Mouse (Mus musculus) midbrain, embryonic 15.5 days (tissue): ENCODE results near the gene Mthfd2. TPM values are rescaled to one million over a fixed set of nuclear protein-coding genes. Genes with fewer than 3 reads are reported as not detected.
"Not testable (repeated sequence)": the region's sequence is repeated elsewhere in the genome, so short reads cannot be mapped to it uniquely, and the experiment has no call there.

Experiments
- ATAC-seq: fragments of 200-750 bp; cut with Nextera tagmentation; replicated peaks from 2 replicates; pipeline ENCODE4 v1.8.0; 2017; ENCODE audit warnings: moderate TSS enrichment
- H3K27ac ChIP-seq: fragments of 300-500 bp; sonication (generic); 2 replicates; pipeline ENCODE4 v1.5.1; 2015; ENCODE audit warnings: mild to moderate bottlenecking, inconsistent platforms
- H3K27me3 ChIP-seq: fragments of 300-500 bp; sonication (generic); replicated peaks from 2 replicates; pipeline ENCODE4 v1.6.1; 2015; ENCODE audit warnings: inconsistent platforms
- H3K36me3 ChIP-seq: fragments of 300-500 bp; sonication (generic); replicated peaks from 2 replicates; pipeline ENCODE4 v1.6.1; 2015; ENCODE audit warnings: inconsistent platforms
- H3K4me1 ChIP-seq: fragments of 300-500 bp; sonication (generic); 2 replicates; pipeline ENCODE4 v1.6.1; 2015; ENCODE audit warnings: inconsistent platforms
- H3K4me2 ChIP-seq: fragments of 300-500 bp; sonication (generic); 2 replicates; pipeline ENCODE4 v1.6.1; 2015; ENCODE audit warnings: inconsistent platforms, mild to moderate bottlenecking, moderate library complexity
- H3K4me3 ChIP-seq: fragments of 300-500 bp; sonication (generic); 2 replicates; pipeline ENCODE4 v1.5.1; 2015; ENCODE audit warnings: mild to moderate bottlenecking, inconsistent platforms
- H3K9ac ChIP-seq: fragments of 300-500 bp; sonication (generic); 2 replicates; pipeline ENCODE4 v1.6.1; 2015; ENCODE audit warnings: mild to moderate bottlenecking, inconsistent platforms
- H3K9me3 ChIP-seq: fragments of 300-500 bp; sonication (generic); 2 replicates; pipeline ENCODE4 v1.6.1; 2016; ENCODE audit warnings: inconsistent platforms
- WGBS: fragments of 180-500 bp; shearing (Covaris S2); methylation state at CpG from one replicate; pipeline ENCODE4 v1.1.7; 2015; ENCODE audit warnings: mixed read lengths; 5-methylcytosine and 5-hydroxymethylcytosine counted together
- polyA plus RNA-seq: library from polyadenylated mRNA; unstranded; fragments of >200 nt; fragmentation: Nextera tagmentation; extraction: Ambion mirVana; gene quantifications from 2 replicates; pipeline ENCODE4 v1.2.1, GENCODE M21; 2015

Mthfd2 gene
- polyA plus RNA-seq, 1 experiment from 2014 or later: 31.0 TPM

GRCm38 (mm10) chr6:83351490-83352160 lies 25.9 kb upstream of the Mthfd2 start:
- peaks cover 12% of the 10 kb centered on the region; the same call in 1 of the 2 replicates for H3K36me3 ChIP-seq
- H3K27ac ChIP-seq: no peak overlapping the region
- H3K4me2 ChIP-seq: no peak overlapping the region
- no peak overlapping the region for H3K9ac ChIP-seq
- H3K9me3 ChIP-seq: no peaks in the 10 kb centered on the region
- ATAC-seq: no peak
- no peaks in the 10 kb centered on the region for H3K27me3 ChIP-seq
- no peak overlapping the region for H3K4me3 ChIP-seq
- peaks cover 17% of the 10 kb centered on the region for H3K4me1 ChIP-seq
- WGBS: 85% methylated on average over 7 of the region's 7 CpGs

GRCm38 (mm10) chr6:83350851-83351405 lies 25.2 kb upstream of the Mthfd2 start:
- Histone ChIP-seq H3K9me3 (no peaks in the 10 kb centered on the region), H3K27me3 (no peaks in the 10 kb centered on the region), H3K36me3 (peaks cover 12% of the 10 kb centered on the region; the same call in 1 of the 2 replicates), H3K4me1 (peaks cover 16% of the 10 kb centered on the region), H3K9ac (no peak overlapping the region), H3K4me3 (no peak overlapping the region), H3K27ac (no peak overlapping the region), H3K4me2 (no peak overlapping the region)
- WGBS: 90% methylated on average over 16 of the region's 16 CpGs
- ATAC-seq: no peak

- 84% methylated on average over 7 of the region's 7 CpGs for WGBS
- H3K27me3 ChIP-seq: no peaks in the 10 kb centered on the region
- no peaks in the 10 kb centered on the region for H3K9me3 ChIP-seq
- peak overlapping the region; percentile 92 for H3K4me3 ChIP-seq
- peaks cover 10% of the 10 kb centered on the region; the same call in 1 of the 2 replicates for H3K36me3 ChIP-seq
- H3K9ac ChIP-seq: peak overlapping the region; percentile 96
- H3K4me1 ChIP-seq: peaks cover 16% of the 10 kb centered on the region
- H3K27ac ChIP-seq: no peak overlapping the region
- no peak for ATAC-seq
- H3K4me2 ChIP-seq: peak overlapping the region; percentile 76
Observed at GRCm38 (mm10) chr6:83350172-83350571, 24.5 kb upstream of the Mthfd2 start.

- Histone ChIP-seq H3K27me3 (no peaks in the 10 kb centered on the region), H3K9me3 (no peaks in the 10 kb centered on the region), H3K27ac (peak overlapping the region; percentile 73), H3K9ac (peak overlapping the region; percentile 96), H3K36me3 (peaks cover 3% of the 10 kb centered on the region; the same call in 1 of the 2 replicates), H3K4me1 (peaks cover 16% of the 10 kb centered on the region), H3K4me3 (peak overlapping the region; percentile 92), H3K4me2 (peak overlapping the region; percentile 76)
- peak; percentile 96 for ATAC-seq
- under 1% methylated on average over 53 of the region's 53 CpGs for WGBS
Observed at GRCm38 (mm10) chr6:83349274-83349958, 23.7 kb upstream of the Mthfd2 start.

- WGBS: 29% methylated on average over 6 of the region's 6 CpGs
- no peak; the same call in none of the 2 replicates for ATAC-seq
Observed at GRCm38 (mm10) chr6:83348873-83349272, 23.2 kb upstream of the Mthfd2 start, which contains the start of gene Bola3. Gene Bola3 (plus strand): TSS chr6:83349147.

GRCm38 (mm10) chr6:83347916-83348315 lies 22.2 kb upstream of the Mthfd2 start:
- Histone ChIP-seq H3K4me3 (no peak overlapping the region), H3K4me2 (no peak overlapping the region), H3K27me3 (no peaks in the 10 kb centered on the region), H3K27ac (no peak overlapping the region), H3K9ac (no peak overlapping the region), H3K36me3 (peaks cover 3% of the 10 kb centered on the region; the same call in 1 of the 2 replicates), H3K4me1 (peaks cover 16% of the 10 kb centered on the region), H3K9me3 (no peaks in the 10 kb centered on the region)
- ATAC-seq: no peak
- WGBS: 96% methylated on average over 3 of the region's 3 CpGs

More at GRCm38 (mm10) chr6:83348873-83349272, 23.2 kb upstream of the Mthfd2 start, which contains the start of gene Bola3:
- peaks cover 3% of the 10 kb centered on the region; the same call in 1 of the 2 replicates for H3K36me3 ChIP-seq
- H3K4me2 ChIP-seq: peak within 1 kb of the TSS; percentile 76
- peak within 1 kb of the TSS; percentile 96 for H3K9ac ChIP-seq
- H3K4me3 ChIP-seq: peak within 1 kb of the TSS; percentile 92
- peak within 1 kb of the TSS; percentile 73 for H3K27ac ChIP-seq
- H3K4me1 ChIP-seq: peaks cover 16% of the 10 kb centered on the region
- no peaks in the 10 kb centered on the region for H3K9me3 ChIP-seq
- H3K27me3 ChIP-seq: no peaks in the 10 kb centered on the region

- 92% methylated on average over 8 of the region's 8 CpGs for WGBS
- not testable (repeated sequence) for ATAC-seq, H3K27me3 ChIP-seq, H3K4me2 ChIP-seq, H3K9me3 ChIP-seq, H3K9ac ChIP-seq, H3K27ac ChIP-seq, H3K4me3 ChIP-seq
- Histone ChIP-seq H3K36me3 (peaks cover 25% of the 10 kb centered on the region), H3K4me1 (peaks cover 11% of the 10 kb centered on the region)
Observed at GRCm38 (mm10) chr6:83345285-83345684, 19.6 kb upstream of the Mthfd2 start.

GRCm38 (mm10) chr6:83342957-83343356 lies 17.2 kb upstream of the Mthfd2 start:
- H3K9me3 ChIP-seq: no peaks in the 10 kb centered on the region
- H3K27me3 ChIP-seq: no peaks in the 10 kb centered on the region
- H3K4me1 ChIP-seq: no peaks in the 10 kb centered on the region
- no peak overlapping the region for H3K4me3 ChIP-seq
- H3K36me3 ChIP-seq: peaks cover 42% of the 10 kb centered on the region
- no peak for ATAC-seq
- WGBS: 90% methylated on average over 2 of the region's 2 CpGs
- no peak overlapping the region for H3K4me2 ChIP-seq
- H3K9ac ChIP-seq: no peak overlapping the region
- H3K27ac ChIP-seq: no peak overlapping the region

- WGBS: 88% methylated on average over 3 of the region's 3 CpGs
- no peak for ATAC-seq
Observed at GRCm38 (mm10) chr6:83341387-83341786, 15.7 kb upstream of the Mthfd2 start.

GRCm38 (mm10) chr6:83327591-83328190 lies 2.0 kb upstream of the Mthfd2 start:
- H3K36me3 ChIP-seq: peaks cover 21% of the 10 kb centered on the region
- no peak overlapping the region for H3K9ac ChIP-seq
- WGBS: 87% methylated on average over 3 of the region's 3 CpGs
- no peak overlapping the region for H3K27ac ChIP-seq
- H3K27me3 ChIP-seq: no peaks in the 10 kb centered on the region
- ATAC-seq: no peak
- no peaks in the 10 kb centered on the region for H3K9me3 ChIP-seq
- peaks cover 22% of the 10 kb centered on the region for H3K4me1 ChIP-seq
- no peak overlapping the region for H3K4me3 ChIP-seq
- no peak overlapping the region for H3K4me2 ChIP-seq

More at GRCm38 (mm10) chr6:83341387-83341786, 15.7 kb upstream of the Mthfd2 start:
- H3K4me1 ChIP-seq: no peaks in the 10 kb centered on the region
- H3K4me3 ChIP-seq: no peak overlapping the region
- no peak overlapping the region for H3K4me2 ChIP-seq
- H3K27me3 ChIP-seq: no peaks in the 10 kb centered on the region
- H3K9ac ChIP-seq: no peak overlapping the region
- H3K36me3 ChIP-seq: peaks cover 42% of the 10 kb centered on the region
- no peak overlapping the region for H3K27ac ChIP-seq
- H3K9me3 ChIP-seq: no peaks in the 10 kb centered on the region

GRCm38 (mm10) chr6:83326761-83327160 lies 1.1 kb upstream of the Mthfd2 start:
- Histone ChIP-seq H3K4me2 (peak overlapping the region; percentile 82), H3K4me1 (peaks cover 22% of the 10 kb centered on the region), H3K9me3 (no peaks in the 10 kb centered on the region), H3K4me3 (peak overlapping the region; percentile 75), H3K27ac (no peak overlapping the region), H3K36me3 (peaks cover 15% of the 10 kb centered on the region), H3K27me3 (no peaks in the 10 kb centered on the region), H3K9ac (peak overlapping the region; percentile 95)
- ATAC-seq: no peak
- WGBS: 70% methylated on average over 6 of the region's 6 CpGs

- Histone ChIP-seq H3K27ac (peak overlapping the region; percentile 88), H3K4me1 (peaks cover 22% of the 10 kb centered on the region), H3K4me3 (peak overlapping the region; percentile 75), H3K27me3 (no peaks in the 10 kb centered on the region), H3K36me3 (peaks cover 11% of the 10 kb centered on the region), H3K4me2 (peak overlapping the region; percentile 82), H3K9me3 (no peaks in the 10 kb centered on the region), H3K9ac (peak overlapping the region; percentile 95)
- ATAC-seq: no peak; the same call in 1 of the 2 replicates
- WGBS: 7% methylated on average over 6 of the region's 6 CpGs
Observed at GRCm38 (mm10) chr6:83326394-83326736, 657 bp upstream of the Mthfd2 start.
